Mouse (Mus musculus): Measurements from ENCODE around the gene Gm17720.

Gene Gm17720

DNA sequence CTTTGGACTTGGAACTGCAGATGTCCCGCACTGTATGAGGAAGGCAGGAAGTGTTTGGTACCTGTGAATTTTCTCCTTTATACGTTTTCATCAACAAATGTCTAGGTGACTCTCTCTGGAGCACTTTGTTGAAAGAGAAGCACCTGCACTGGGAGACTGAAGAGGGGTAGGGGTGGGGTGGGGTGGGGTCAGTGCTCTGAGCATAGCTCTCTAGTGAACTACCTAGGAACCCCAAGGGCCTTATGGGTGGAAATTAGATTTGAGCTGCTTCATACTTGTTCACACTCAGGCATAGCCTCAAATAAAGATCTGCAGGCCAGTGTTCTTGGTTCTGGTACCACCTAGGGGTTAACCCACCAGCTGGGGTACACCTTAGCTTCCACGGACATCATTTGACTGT, at the start of gene Gm17720:
TSS of gene Gm17720 (minus strand) at position 101 of the 400 bp plus-strand sequence.
- DNase-seq, result no peak

DNA sequence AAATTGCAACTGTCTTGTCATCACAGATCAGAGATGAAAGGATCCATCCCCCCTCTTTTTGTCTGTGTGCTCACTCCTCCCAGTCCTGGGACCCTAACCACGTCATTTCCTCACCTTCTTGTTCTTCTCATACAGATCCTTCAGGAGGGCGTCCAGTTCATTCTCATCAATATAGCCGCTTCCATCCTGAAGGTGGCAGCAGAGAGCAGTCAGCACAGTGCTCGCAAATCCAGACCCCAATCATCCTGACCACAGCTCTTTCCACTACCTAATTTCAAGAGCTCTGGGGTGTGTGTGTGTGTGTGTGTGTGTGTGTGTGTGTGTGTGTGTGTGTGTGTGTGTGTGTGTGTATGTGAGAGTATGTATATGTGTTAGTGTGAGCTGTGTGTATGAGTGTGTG, 43.0 kb upstream of the Gm17720 start:
- DNase-seq, result peak; percentile 57

DNA sequence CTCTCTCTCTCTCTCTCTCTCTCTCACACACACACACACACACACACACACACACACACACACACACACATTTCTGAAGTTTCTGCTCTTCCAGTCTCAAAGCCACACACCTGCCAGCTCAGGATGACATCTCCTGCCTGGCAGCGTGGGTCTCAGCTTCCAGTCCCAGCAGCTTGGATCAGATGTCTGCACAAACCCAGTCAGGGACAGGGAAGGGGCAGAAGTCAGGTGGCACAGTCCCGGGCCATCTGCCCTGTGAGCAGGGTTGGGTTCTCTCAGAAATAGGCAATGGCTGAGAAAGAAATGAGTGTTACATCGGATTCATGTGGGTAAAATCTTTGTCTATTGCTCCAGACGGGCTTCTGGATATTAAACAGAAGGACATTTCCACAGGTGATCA, 38.2 kb upstream of the Gm17720 start:
- DNase-seq, result peak; percentile 63

DNA sequence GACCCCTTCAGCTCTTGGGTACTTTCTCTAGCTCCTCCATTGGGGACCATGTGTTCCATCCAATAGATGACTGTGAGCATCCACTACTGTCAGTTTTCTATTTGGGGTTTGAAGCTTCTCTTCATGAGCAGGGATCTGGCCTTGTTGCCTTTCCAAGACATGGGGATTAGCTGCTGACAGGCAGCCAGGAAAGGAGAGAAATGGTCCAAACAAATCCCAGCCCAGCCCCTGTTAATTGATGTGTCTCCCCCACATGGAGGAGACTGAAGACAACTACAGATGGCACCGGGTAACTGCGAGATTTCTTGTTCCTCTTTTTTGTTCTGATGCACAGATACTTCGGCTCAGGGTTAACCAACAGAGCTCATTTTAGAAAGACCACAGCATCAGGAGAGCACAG, 37.6 kb upstream of the Gm17720 start:
- DNase-seq, result no peak

DNA sequence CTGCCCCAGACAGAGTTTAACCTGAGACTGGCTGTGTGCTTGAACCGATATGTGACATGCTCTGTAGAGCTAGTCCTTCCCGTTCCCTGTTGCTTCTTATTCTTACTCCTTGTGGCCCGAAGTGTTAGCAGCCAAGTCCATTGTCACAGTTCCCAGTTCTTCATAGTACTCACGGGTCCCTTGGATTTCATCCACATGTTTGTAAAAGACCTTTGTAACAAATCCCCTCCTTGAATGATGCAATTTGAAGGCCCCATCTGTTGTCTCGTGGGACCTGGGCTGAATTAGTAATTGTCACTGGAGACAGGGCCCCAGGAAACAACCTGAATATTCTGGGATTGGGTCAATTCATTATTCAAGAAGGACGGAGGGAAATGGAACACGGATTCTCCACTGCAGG, 33.0 kb upstream of the Gm17720 start:
- no peak for DNase-seq

DNA sequence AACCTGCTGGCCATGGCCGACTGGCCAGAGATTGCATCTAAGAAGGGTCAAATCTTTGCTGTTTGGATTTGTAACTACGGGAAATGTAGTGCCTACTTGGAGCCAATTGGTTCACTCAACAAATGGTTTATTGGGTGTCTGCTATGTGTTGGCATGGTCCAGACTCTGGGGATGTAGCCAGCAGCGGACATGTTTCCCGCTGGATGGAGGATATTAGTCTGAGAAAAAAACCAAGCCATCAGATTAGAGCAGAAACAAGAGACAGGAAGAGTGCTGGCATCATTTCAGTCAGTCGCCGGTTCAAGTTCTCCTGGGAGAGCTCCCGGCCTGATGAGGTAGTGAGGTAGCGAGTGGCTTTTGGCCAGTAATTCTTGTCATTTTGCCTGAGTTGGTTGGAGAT, 31.7 kb upstream of the Gm17720 start:
- DNase-seq, result no peak

DNA sequence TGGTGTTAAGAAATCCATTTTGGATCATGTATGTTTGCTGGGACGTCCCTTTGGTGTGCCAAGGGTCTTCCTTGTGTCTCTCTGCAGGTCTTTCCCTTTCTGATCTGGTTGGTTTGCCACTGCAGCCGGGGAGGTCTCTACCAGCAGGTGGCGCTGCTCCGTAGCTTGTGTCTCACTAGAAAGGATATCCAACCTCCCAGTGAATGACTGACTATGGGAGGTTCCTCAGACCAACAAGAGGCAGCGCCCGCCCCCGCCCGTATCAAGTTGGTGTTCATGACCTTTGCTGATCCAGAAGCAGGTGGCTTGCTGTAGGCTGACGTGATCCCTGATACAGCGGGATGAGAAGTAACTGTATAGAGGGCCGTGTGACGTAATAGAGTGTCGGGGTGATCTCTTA, 28.0 kb upstream of the Gm17720 start:
- peak; percentile 69 for DNase-seq

DNA sequence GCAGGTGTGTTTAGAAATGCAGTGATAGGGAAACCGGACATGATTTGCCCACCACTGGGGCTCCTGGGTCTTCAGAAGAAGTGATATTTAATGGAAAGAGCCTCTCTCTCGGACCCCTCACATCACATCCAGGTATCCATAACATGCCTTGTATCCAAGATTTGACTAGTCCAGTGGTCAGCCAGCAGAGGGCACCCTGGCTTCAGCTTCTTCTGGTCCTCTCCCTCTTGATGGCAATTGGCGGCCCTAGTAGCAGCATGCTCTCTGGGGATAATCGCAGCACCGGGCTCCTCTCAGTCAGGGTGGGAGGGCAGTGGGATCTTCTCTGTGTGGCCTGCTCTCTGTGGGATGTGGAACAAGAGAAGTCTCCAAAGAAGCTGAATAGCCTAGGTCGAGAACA, 17.2 kb upstream of the Gm17720 start:
- peak; percentile 42 for DNase-seq

DNA sequence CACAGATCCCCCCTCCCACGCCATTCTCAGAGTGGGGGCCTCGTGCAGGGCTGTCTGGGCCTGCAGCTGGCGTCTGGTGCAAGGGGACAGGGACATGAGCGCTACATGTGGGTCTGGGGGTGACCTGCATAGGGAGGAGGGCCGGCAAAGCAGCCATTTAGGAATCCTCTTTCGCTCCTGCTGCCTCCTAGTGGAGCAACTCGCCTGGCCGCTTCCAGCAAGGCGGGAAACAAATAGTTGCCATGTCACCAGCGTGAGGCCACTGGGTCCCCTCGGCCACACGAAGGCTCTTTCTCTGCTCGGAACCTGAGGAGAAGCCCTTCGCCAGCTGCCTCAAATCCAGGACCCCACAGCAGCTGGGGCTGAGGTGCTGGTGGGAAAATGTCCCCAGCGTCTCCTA, 877 bp downstream of the Gm17720 start:
- no peak for DNase-seq

DNA sequence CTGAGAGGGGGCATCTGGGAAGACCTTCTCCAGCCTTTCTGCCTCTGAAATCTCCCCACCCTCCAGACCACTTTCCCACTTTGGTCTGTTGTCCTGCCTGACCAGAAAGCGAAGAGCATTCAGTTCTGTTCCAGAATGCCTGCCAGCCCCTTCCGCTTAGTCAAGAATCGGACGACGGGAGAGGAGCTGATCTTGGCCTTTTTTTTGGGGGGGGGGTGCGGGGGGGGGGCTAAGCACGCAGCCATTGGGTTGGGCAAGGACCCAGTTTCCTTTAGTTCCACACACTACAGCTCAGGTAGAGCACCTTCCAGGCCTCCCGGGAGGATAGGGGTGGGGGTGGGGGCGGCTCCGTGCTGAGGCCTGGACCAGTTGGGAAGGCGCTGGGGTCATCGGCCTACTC, 1.6 kb downstream of the Gm17720 start, which contains the start of gene Gm21964:
TSS of gene Gm21964 (plus strand) at position 301 of the 400 bp plus-strand sequence.
- no peak for DNase-seq

DNA sequence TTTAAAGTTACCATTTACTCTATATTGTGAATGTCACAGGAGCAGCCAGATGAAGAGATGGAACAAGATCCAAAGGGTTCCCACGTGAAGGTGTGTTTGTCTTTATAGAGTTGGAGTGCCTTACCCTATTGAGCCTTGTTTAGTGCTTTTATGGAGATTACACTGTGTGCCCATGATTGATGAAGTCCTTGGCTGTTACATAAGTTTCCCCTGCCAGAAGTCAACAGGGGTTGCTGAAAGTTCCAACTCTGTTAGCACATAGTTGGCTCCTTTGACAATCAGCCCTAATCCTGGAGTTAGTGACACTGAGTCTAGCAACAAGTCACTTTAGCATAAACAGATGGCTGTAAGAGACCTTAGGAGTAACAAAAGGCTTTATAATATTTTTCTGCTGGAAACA, 10.7 kb downstream of the Gm17720 start:
- no peak for DNase-seq

DNA sequence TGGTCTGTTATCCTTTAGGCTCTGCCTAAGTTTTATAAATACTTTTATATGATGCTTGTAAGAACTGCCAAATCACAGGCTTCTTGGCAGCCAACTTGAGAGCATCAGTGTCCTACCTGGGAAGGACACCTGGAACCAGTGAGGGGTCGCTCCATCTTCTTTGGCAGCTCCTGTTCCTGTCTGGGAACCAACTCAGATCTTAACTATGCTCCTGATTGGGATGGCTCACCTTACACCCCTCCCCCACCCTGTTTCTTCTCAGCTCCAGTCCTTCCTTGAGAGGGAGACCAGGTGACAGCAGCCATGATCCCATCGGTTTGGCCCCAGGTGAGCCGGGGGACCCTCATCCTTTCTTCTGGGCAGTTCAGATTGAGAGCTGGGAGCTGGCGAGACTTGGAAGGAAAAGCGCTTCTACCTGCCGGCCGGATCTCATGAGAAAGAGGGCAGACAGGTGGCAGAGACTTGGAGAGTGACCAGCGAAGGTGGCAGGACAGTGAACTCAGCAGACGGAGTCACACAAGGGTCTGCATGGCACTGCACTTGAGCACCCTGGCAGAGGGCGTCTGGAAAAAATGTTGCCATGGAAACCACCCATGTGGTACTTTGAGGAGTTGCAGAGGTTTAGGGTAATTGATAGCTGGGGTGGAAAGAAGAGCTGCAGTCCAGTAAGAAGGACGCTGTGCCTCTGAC, 20.0 kb downstream of the Gm17720 start:
- DNase-seq, result peak; percentile 32

DNA sequence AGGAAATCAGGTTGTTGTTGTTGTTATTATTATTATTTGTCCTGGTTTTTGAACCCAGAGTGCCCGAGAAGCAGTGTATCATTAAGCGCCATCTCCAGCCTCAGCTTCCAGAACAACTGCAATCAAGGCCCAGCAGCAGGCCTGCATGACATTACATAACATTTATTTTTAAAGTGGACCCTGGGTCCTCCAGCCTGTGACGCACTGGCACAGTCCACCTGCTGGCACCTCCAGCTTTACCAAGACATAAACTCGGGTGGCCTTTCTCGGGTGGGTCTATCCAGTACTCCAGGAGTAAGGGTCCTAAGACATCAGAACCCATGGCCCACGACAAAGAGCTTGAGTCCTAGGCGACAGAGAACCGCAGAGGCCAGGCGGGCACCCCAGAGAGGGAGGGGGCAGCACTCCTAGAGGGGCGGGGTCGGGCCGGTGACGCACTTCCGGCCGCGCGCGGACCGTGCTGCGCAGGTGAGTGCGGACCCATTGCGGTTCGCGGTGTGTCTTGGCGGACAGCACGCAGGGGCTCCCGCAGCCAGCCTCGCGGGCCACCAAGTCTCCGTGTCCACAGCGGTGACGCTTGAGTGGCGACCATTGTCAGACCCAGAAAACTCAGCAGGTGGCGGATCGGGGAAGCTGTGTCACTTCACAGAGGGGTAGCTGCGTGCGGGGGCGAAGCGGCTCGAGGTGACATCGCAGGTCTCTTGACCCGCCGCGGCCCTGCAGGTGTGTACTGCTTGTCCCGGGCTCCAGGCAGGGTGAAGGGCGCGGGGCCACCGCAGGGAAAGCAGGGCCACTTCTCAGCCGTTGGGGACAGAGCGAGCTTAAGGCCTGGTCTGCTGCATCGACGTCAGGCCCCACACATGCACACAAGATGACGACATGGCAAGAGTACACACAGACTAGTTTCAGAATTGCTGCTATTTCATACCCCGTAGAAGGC, 23.0 kb downstream of the Gm17720 start, which contains the start of gene Zfp612:
TSS of gene Zfp612 (plus strand) at position 465 of the 940 bp plus-strand sequence.
- DNase-seq, result peak; percentile 87

DNA sequence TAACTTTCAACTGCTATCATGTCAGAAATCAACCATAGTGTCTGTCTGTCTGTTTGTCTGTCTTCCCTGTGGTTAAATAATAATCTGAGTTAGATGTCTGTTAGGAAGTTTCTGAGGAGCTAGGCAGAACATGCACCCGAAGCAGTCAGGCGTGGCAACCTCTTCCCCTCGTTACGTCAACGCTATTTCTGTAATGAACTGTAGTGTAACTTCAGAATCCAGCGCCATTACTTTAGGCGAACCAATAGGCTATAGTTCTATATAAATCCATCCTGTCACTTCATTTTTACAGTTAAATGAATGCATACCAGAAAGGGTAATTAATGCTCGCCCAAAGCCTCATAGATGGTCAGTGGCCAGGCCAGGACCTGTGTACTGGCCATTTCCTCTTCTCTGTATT, 28.1 kb downstream of the Gm17720 start:
- DNase-seq, result no peak

DNA sequence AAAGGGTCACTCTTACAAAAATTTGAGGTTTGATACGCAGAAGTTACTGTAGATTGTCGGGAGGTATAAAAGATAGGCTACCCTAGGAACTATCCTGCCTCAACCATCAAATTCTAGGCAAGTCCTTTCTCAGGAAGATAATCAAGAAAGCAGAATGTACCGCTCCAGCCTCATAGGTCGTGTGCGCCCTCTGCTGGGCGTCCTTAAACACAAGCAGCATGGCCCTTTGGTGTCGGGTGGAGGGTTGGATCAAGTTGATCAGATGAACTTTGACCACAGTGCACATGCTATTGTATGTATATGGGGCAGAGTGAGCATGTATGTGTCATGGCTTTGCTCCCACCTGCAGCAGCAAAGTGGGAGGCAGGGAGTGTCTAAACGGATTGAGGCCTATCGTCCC, 31.0 kb downstream of the Gm17720 start:
- DNase-seq, result peak; percentile 38

DNA sequence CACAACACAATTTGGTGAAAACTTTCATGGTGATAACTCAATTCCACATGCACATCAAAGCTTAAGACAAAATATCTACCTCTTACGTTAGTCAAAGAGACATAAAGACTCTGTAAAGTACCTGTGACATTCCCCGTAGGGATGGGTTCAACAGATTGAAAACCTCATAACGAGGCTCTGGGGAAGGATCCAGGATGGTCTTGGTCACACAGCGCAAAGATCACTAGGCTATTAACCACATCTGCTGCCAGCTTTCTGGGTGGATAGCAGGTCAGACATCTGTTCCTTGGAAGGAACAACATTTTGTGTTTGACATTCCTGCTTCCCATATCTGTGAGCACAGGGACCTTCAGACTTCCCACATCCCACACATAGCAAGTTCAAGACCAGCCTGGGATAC, 32.8 kb downstream of the Gm17720 start:
- no peak for DNase-seq

DNA sequence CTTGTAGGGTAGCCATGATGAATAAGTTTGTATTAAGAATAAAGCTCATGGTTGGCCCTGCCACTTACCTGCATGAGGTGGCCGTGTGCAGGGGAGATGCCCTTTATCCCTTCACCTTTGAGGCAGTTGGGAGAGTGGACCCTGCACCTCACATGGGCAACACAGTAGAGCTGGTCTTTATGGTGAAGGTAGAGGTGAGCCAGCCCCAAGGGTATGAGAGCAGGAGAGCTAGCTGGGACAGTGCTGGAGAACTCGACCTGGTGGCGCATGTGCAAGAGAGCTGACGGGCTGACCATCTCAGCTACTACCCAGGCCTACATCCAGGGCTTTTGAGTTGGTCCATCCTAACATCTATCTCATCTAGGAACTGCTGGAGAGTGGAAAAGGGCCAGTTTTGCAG, 36.9 kb downstream of the Gm17720 start:
- no peak for DNase-seq

DNA sequence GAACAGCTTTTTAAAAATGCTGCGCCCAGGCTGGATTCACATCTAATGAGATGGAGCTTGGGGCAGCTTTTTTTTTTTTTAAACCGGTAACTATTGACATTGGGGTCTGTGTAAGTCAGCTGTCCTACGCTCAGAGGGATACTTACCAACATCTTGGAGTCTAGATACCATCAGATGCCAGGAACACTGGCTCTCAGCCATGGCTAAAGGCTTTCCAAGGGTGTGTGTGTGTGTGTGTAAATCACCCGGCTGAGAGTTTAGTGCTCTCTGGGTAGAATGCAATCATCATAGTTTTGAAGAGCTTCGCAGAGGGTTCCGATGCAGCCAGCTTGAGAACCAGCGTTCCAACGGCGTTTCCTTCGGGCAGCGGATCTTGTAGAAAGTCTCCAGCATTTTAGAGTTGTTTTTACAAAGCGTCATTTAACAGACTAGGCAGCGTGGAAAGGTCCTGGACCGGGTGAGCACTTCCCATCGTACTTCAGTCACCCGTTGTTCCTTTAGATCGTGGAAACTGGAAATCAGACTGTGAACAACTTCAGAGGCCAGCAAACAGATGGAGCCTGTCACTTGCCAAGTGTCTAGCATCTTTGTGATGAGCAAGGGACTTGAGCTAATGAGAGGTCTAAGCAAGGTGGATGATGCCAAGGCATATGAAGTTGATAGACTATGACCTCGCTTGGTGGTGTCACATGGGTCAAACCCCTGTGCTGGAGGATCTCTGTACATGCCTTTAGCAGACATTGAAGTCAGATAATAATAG, 37.8 kb downstream of the Gm17720 start:
- no peak for DNase-seq

DNA sequence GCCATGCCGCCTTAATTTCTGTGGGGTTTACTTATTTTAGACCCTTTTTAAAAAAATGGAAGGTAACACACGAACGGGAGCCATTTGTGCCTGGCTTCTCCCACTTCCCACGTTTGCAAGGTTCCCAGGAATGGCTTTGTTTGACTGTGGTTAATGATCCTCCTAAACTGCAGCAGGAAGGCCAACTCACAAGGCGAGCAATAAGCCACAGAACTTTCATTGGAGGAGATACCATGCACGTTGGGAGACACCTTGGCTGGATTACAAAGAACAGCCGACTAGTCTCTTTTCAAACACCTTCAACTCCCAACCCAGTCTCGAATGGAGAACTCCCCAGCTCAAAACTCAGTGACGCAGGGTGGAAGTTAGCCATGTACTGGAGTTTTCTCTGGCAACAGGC, 38.4 kb downstream of the Gm17720 start:
- DNase-seq, result no peak

DNA sequence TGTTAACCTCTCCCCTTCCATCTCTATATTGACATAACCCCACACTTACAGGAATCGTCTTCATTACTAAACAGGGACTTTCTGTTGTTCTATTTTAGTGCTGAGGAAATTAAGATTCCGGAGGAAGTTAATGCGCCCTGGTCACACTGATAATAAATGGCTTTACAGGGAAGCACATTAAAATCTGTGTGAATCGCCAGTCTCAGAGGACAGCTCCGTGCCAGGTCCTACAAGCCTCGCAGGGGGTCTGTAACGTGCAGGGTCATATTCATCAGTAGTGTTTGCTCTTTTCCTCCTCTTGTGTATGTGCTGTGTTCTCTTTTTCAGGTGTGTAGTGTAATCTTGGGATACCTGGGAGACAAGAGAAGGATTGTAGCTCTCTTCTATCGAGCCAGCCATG, 44.3 kb downstream of the Gm17720 start:
- DNase-seq, result no peak

DNA sequence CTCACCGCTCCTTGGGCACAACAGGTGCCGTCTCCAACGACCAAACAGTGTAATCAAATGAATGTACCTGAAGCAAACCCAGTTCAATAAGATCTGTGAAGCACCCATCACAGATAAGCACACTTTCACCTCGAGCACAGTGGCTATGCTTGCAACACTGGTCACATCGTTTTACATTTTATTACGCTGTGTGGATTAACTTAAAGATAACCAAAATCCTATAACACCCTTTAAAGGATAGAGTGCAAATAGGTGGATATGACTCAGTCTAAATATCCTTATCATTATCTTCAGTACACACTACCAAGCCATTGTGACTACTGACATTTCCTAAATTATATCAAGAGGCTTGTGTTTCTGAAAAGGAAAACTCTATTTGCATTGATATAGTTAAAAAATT, 51.3 kb downstream of the Gm17720 start:
- no peak for DNase-seq

DNA sequence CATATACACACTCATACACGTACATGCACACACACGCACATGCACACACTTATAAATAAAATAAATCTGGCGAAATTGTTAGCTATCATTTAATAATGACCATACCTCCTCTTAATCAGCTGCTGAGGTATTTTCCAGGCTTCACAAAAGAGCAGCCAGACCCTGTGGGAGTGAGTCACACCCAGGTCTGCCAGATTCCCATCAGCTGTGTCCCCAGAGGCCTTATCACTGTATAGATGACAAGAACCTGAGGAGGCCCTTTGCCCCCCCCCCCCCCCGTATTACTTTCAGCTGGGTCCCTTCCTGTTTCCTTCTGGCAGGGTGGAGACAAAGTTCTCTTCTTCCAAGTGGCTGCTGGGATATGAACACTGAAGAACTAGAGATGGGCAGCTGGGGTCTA, 62.0 kb downstream of the Gm17720 start:
- DNase-seq, result no peak

DNA sequence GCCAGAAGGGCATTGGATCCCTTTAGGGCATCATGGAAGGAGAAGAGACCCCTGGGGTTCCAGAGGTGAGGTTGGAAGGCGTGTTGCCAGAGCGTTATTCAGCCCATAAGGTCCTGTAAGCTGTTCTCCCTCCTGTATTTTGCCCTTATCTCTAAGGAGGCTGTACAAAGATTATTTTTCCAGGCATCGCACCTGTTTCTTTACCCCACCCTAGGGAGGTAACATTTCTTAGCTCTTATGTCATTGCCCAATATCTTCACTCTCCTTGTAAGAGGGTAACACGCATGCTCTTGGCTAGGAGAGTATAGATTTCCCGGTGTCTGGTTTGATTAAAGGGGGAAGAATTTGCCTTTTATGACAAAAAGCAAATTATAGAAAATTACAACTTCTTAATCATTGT, 62.9 kb downstream of the Gm17720 start, which contains the start of gene Chst4:
TSS of gene Chst4 (minus strand) at position 82 of the 400 bp plus-strand sequence.
- DNase-seq, result no peak

All from cerebellum, adult 11-12 months (tissue).